ENCODE assay signal across 8 mouse cellular contexts in genomic region chr7:143068882-143069591, GRCm38 (mm10). TPM values are rescaled to one million over a fixed set of nuclear protein-coding genes. Genes with fewer than 3 reads are reported as not detected.
A peak's percentile ranks its signal among the peaks of the same experiment; 100 is the strongest.
DNase-seq lines count a peak whose midpoint lies in the region; ATAC-seq and TF ChIP-seq lines count a peak whose summit lies in the region.

Gene Tssc4 (plus strand): TSS chr7:143069249.

- H3K4me1 ChIP-seq in heart, embryonic 12.5 days (replicated peaks), result peaks cover 24% of the 10 kb centered on the region
- H3K4me1 ChIP-seq in kidney, postnatal 0 days (replicated peaks; ENCODE audit: insufficient read depth, low read length), result peaks cover 12% of the 10 kb centered on the region
- H3K4me1 ChIP-seq in liver, embryonic 11.5 days (replicated peaks; ENCODE audit: control insufficient read depth, insufficient read depth, low read length), result peaks cover 15% of the 10 kb centered on the region
- H3K4me1 ChIP-seq in stomach, embryonic 14.5 days (ENCODE audit: control insufficient read depth, insufficient read depth, low read length), result peaks cover 13% of the 10 kb centered on the region; the same call in 1 of the 2 replicates

- peaks cover 52% of the 10 kb centered on the region for H3K36me3 ChIP-seq in heart, embryonic 12.5 days
- H3K36me3 ChIP-seq in kidney, postnatal 0 days (ENCODE audit: insufficient read depth, low read length), result peaks cover 39% of the 10 kb centered on the region
- H3K36me3 ChIP-seq in liver, embryonic 11.5 days (ENCODE audit: control insufficient read depth, insufficient read depth, low read length), result peaks cover 31% of the 10 kb centered on the region
- peaks cover 52% of the 10 kb centered on the region for H3K36me3 ChIP-seq in stomach, embryonic 14.5 days (ENCODE audit: control insufficient read depth, insufficient read depth, low read length)

- H3K4me3 ChIP-seq in heart, embryonic 12.5 days, result peak within 1 kb of the TSS; percentile 82
- peak within 1 kb of the TSS; percentile 57 for H3K4me3 ChIP-seq in kidney, postnatal 0 days (replicated peaks; ENCODE audit: low read depth, low read length)
- H3K4me3 ChIP-seq in liver, embryonic 11.5 days (ENCODE audit: low read depth, low read length), result peak within 1 kb of the TSS; percentile 87
- H3K4me3 ChIP-seq in stomach, embryonic 14.5 days (ENCODE audit: low read depth, low read length), result peak within 1 kb of the TSS; percentile 84

- H3K4me2 ChIP-seq in heart, embryonic 12.5 days, result peak within 1 kb of the TSS; percentile 97
- peak within 1 kb of the TSS; percentile 89 for H3K4me2 ChIP-seq in kidney, postnatal 0 days (ENCODE audit: low read length)
- peak within 1 kb of the TSS; percentile 99 for H3K4me2 ChIP-seq in liver, embryonic 11.5 days
- H3K4me2 ChIP-seq in stomach, embryonic 14.5 days (replicated peaks; ENCODE audit: low read depth, low read length), result peak within 1 kb of the TSS; percentile 92

- no peaks in the 10 kb centered on the region for H3K27me3 ChIP-seq in heart, embryonic 12.5 days (replicated peaks)
- H3K27me3 ChIP-seq in kidney, postnatal 0 days (ENCODE audit: insufficient read depth, low read length), result no peaks in the 10 kb centered on the region
- no peaks in the 10 kb centered on the region for H3K27me3 ChIP-seq in liver, embryonic 11.5 days (replicated peaks; ENCODE audit: control insufficient read depth, insufficient read depth, low read length)
- H3K27me3 ChIP-seq in stomach, embryonic 14.5 days (ENCODE audit: control insufficient read depth, insufficient read depth, low read length), result no peaks in the 10 kb centered on the region

- no peaks in the 10 kb centered on the region for H3K9me3 ChIP-seq in heart, embryonic 12.5 days (replicated peaks)
- no peaks in the 10 kb centered on the region for H3K9me3 ChIP-seq in kidney, postnatal 0 days (replicated peaks; ENCODE audit: low read length)
- no peaks in the 10 kb centered on the region for H3K9me3 ChIP-seq in liver, embryonic 11.5 days (ENCODE audit: control insufficient read depth, low read length)
- H3K9me3 ChIP-seq in stomach, embryonic 14.5 days (ENCODE audit: control insufficient read depth, low read depth, low read length), result no peaks in the 10 kb centered on the region

- peak; percentile 87 for ATAC-seq in erythroid progenitor cell, adult 5-6 weeks (replicated peaks; ENCODE audit: low FRiP score, poor library complexity, severe bottlenecking)
- ATAC-seq in heart, embryonic 12.5 days (ENCODE audit: insufficient number of reproducible peaks, low FRiP score), result peak; percentile 94
- peak; percentile 96 for ATAC-seq in kidney, postnatal 0 days (replicated peaks; ENCODE audit: low FRiP score, low read depth)
- ATAC-seq in liver, embryonic 11.5 days (replicated peaks; ENCODE audit: low FRiP score), result peak; percentile 95
- peak; percentile 94 for ATAC-seq in stomach, embryonic 14.5 days (ENCODE audit: insufficient number of reproducible peaks, insufficient read depth, low FRiP score, low read depth)

- under 1% methylated on average over 51 of the region's 51 CpGs for WGBS in heart, embryonic 12.5 days
- WGBS in kidney, postnatal 0 days, result 0% methylated on average over 51 of the region's 51 CpGs
- WGBS in liver, embryonic 11.5 days, result under 1% methylated on average over 51 of the region's 51 CpGs
- whole genome bisulfite sequencing in stomach, embryonic 14.5 days, result under 1% methylated on average over 51 of the region's 51 CpGs

- DNase-seq in CD4-positive helper T cell, adult 2 months (ENCODE audit: low read depth, low spot score), result peak; percentile 99
- peak; percentile 100 for DNase-seq in brain, embryonic 18.5 days (ENCODE audit: low read depth, low spot score)
- peak; percentile 99 for DNase-seq in kidney, postnatal 0 days (ENCODE audit: low spot score)
- peak; percentile 95 for DNase-seq in liver, embryonic 11.5 days (ENCODE audit: low spot score)
- DNase-seq in naive thymus-derived CD4-positive, alpha-beta T cell, adult 2 months (ENCODE audit: low read depth), result peak; percentile 99

- no peak for TF ChIP-seq CTCF in kidney, postnatal 0 days (IDR thresholded peaks at IDR 0.05; ENCODE audit: low read depth)

- H3K9ac ChIP-seq in heart, embryonic 12.5 days, result peak within 1 kb of the TSS; percentile 85
- peak within 1 kb of the TSS; percentile 74 for H3K9ac ChIP-seq in kidney, postnatal 0 days (ENCODE audit: low read depth, low read length)
- H3K9ac ChIP-seq in liver, embryonic 11.5 days (ENCODE audit: low read depth, low read length), result peak within 1 kb of the TSS; percentile 81
- H3K9ac ChIP-seq in stomach, embryonic 14.5 days (replicated peaks; ENCODE audit: low read depth, low read length), result peak within 1 kb of the TSS; percentile 75

- H3K27ac ChIP-seq in heart, embryonic 12.5 days (ENCODE audit: poor library complexity, severe bottlenecking), result peak within 1 kb of the TSS; percentile 91
- H3K27ac ChIP-seq in kidney, postnatal 0 days, result peak within 1 kb of the TSS; percentile 86
- H3K27ac ChIP-seq in liver, embryonic 11.5 days (ENCODE audit: low read depth, low read length), result peak within 1 kb of the TSS; percentile 91
- peak within 1 kb of the TSS; percentile 96 for H3K27ac ChIP-seq in stomach, embryonic 14.5 days (ENCODE audit: low read length)

RNA-seq across cellular contexts. Expression of gene Tssc4, which starts in this region (rescaled TPM):
- 10.9 and 13.7 TPM in 2 replicates for total RNA-seq in erythroid progenitor cell, adult 5-6 weeks (2015; ENCODE audit: low replicate concordance)
- 6.2 and 21.0 TPM in 2 replicates for total RNA-seq in erythroid progenitor cell, adult 5-6 weeks (2017; ENCODE audit: low replicate concordance)
- polyA plus RNA-seq in heart, embryonic 12.5 days (2016; fragmentation: Nextera tagmentation; extraction: Ambion mirVana), result 57.1 and 61.7 TPM in 2 replicates
- 69.1 and 72.3 TPM in 2 replicates for polyA plus RNA-seq in kidney, postnatal 0 days (2015; fragmentation: Nextera tagmentation; extraction: Ambion mirVana)
- 48.9 and 52.2 TPM in 2 replicates for polyA plus RNA-seq in liver, embryonic 11.5 days (2014; fragmentation: Nextera tagmentation; extraction: Ambion mirVana)
- polyA plus RNA-seq in stomach, embryonic 14.5 days (2014; fragmentation: Nextera tagmentation; extraction: Ambion mirVana), result 61.3 and 66.6 TPM in 2 replicates

Comparison
In these comparisons a context has a peak if more than half of its experiments do, and no peak if none do; other contexts are left out.
1. Peak in every context shown above with its lines: DNase-seq, ATAC-seq, H3K4me3 ChIP-seq and H3K27ac ChIP-seq.